Mouse (Mus musculus) left cerebral cortex, postnatal 14 days (tissue): ENCODE data around the gene Epn2. TPM values are rescaled to one million over a fixed set of nuclear protein-coding genes. Genes with fewer than 3 reads are reported as not detected.

Source experiments
- DNase-seq, 2 experiments: peaks; one replicate each; pipeline ENCODE4 v3.0.0; 2021 to 2022; ENCODE audit warnings: low spot score in 2 of 2, mixed read lengths in 1 of 2
- intact Hi-C: fragments of 180-260 bp; cut with DNase I; formaldehyde crosslinking; loops from one replicate; pipeline ENCODE4 v1.15.1; 2025
- long read RNA-seq, 2 experiments: library from polyadenylated mRNA; stranded (forward); transcript quantifications; one replicate each; pipeline ENCODE4 v2.0.0; 2021
- total RNA-seq, 2 experiments: library from RNA; stranded (reverse); gene quantifications; 2 replicates each; pipeline ENCODE4 v1.2.3; 2021

Gene Epn2
- total RNA-seq, result 100 to 1,000 TPM; 115 TPM
- long read RNA-seq, experiment 1, full-length matches to known transcripts, result 19 of 115 reads
- long read RNA-seq, experiment 1, partial matches to known transcripts, result 33 of 115 reads
- long read RNA-seq, experiment 1, other reads (novel, unspliced or antisense), result 63 of 115 reads
- long read RNA-seq, experiment 2, full-length matches to known transcripts, result 10 of 92 reads
- long read RNA-seq, experiment 2, partial matches to known transcripts, result 21 of 92 reads
- long read RNA-seq, experiment 2, other reads (novel, unspliced or antisense), result 61 of 92 reads

DNA sequence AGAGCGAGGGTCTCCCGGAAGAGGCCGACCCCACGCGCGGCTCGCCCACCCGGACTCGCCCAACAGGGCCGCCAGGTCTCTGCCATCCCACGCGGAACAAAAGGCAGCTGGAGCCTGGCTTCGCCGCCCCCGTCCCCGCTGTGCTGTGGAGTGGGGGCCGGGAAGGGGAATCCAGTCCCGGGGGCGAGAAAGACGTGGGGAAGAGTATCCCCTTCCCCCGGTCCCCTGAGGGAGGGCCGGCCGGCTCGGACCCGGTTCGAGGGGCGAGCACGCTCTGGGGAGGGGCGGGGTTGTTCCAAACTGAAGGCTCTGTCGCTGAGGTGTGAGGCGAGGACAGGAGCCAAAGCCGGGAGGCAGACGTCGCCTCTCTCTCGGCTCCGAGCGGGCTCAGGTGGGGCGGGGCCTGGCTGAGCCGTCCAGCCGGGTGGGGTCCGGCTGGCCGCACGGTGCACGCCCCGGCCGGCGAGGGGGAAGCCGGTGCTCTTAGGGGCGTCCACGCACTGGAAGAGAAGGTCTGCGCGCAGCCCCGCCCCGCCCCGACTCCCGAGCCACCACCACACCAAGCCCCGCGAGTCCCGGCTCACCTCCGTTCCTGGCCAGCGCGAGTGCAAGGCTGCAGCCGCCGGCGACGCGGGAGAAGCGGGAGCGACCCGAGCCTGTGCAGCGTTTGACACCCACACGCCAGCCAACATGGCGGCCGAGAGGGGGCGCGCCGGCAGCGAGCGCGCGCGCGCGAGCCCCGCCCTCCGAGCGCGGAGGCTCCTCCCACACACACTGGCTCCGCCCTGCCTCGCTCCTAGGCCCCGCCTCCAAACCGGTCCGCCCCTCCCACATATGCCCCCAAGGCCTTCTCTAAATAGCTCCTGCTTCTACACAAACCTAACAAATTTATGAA lies at the start of gene Epn2:
TSS of gene Epn2 (minus strand) at position 705 of the 895 bp plus-strand sequence.
- intact Hi-C loops, result no loop called here
- peak; percentile 59 to 75 for DNase-seq

- no peak for DNase-seq
- intact Hi-C loops, result no loop called here
Observed at GRCm38 (mm10) chr11:61626509-61626908, 47.0 kb upstream of the Epn2 start.

GRCm38 (mm10) chr11:61625136-61625535 lies 45.6 kb upstream of the Epn2 start:
- no peak for DNase-seq
- intact Hi-C loops, result no loop called here

DNA sequence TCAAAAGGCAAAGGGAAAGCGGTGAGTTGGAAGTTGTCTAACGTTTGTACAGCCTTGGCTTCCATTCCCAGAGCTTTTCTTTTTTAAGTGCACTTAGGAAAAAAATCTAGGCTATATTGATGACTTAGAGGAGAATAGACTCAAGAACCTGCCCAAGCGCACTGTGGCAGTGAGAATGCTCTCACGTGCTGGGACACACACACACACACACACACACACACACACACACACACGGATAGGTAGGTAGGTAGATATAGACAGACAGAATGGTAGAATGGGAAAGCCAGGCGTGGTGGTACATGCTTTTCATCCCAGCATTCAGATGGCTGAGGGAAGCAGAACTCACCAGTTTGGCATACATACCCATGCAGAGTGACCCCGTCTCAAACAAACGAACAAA lies 41.3 kb upstream of the Epn2 start:
- intact Hi-C loops, result no loop called here
- no peak for DNase-seq

- peak; percentile 82 to 83 for DNase-seq
- intact Hi-C loops, result no loop called here
Observed at GRCm38 (mm10) chr11:61620254-61620670, 40.8 kb upstream of the Epn2 start.

DNA sequence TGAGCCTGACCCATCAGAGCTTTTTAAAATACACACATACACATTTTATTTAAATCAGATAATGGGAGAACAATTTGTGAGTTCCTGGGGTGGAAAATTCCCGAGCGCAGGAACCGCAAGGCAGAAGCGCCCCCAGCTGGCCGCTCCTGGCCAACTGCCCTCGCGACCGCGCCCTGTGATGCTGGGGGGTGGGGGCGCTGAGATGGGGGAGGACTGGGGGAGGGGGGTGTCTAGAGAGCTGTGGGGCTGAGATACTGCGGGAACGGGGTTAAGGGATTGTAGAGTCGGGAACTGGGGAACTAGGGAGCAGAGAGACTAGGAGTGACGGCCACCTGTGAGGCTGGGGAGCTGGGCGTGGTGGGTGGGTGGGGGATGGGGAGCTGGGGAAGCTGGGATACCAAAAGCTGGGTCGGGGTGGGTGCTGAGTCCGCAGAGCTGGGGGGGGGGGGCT lies 40.3 kb upstream of the Epn2 start:
- peak; percentile 57 to 73 for DNase-seq
- intact Hi-C loops, result loop anchor here (5.0 to 10.0 kb wide), 3 partner anchors 113 to 275 kb away; partner anchors contain the start of genes B9d1 and Slc47a2

DNA sequence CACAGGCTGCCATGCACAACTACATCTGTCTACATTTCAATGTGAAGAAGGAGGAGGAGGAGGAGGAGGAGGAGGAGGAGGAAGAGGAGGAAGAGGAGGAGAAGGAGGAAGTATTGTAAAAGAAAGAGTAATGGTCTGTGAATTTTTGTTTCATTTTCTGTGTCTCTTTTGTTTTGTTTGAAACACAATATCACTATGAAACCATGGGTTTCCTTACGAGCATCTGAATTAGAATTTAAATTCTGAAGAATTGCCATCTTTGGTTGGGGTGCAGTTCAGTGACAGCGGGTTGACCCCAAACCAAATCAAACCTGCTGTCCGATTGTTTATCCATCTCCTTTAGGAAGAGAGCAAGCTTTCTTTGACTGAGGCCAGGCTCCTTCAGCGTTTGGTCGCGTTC lies 39.9 kb upstream of the Epn2 start:
- intact Hi-C loops, result loop anchor here (5.0 to 10.0 kb wide), 3 partner anchors 112 to 275 kb away; partner anchors contain the start of genes B9d1 and Slc47a2
- DNase-seq, result no peak

- intact Hi-C loops, result loop anchor here (5.0 to 10.0 kb wide), 3 partner anchors 111 to 274 kb away; partner anchors contain the start of genes B9d1 and Slc47a2
- no peak for DNase-seq
Observed at GRCm38 (mm10) chr11:61618571-61618970, 39.1 kb upstream of the Epn2 start.

DNA sequence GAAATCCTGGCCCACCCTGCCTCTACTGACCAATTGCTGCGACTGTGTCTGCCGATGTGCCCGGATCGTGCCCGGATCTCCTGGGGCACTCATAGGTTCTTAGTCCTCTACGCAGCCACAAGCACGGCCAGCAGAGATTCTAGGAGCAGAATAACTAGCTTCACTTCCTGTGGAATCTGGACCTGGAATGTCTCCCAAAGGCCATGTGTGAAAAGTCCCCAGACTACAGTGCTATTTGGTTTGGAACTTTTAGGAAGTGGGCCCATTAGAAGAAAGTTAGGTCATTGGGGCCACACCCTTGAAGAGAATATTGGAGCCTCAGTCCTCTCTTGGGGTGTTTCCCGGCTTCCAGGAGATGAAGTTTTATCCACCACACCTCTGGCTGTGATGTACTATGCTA lies 38.6 kb upstream of the Epn2 start:
- DNase-seq, result no peak
- intact Hi-C loops, result loop anchor here (5.0 to 10.0 kb wide), 3 partner anchors 111 to 273 kb away; partner anchors contain the start of genes B9d1 and Slc47a2

GRCm38 (mm10) chr11:61617293-61617975 lies 37.9 kb upstream of the Epn2 start:
- DNase-seq, result no peak
- intact Hi-C loops, result loop anchor here (5.0 to 10.0 kb wide), 3 partner anchors 110 to 273 kb away; partner anchors contain the start of genes B9d1 and Slc47a2

DNA sequence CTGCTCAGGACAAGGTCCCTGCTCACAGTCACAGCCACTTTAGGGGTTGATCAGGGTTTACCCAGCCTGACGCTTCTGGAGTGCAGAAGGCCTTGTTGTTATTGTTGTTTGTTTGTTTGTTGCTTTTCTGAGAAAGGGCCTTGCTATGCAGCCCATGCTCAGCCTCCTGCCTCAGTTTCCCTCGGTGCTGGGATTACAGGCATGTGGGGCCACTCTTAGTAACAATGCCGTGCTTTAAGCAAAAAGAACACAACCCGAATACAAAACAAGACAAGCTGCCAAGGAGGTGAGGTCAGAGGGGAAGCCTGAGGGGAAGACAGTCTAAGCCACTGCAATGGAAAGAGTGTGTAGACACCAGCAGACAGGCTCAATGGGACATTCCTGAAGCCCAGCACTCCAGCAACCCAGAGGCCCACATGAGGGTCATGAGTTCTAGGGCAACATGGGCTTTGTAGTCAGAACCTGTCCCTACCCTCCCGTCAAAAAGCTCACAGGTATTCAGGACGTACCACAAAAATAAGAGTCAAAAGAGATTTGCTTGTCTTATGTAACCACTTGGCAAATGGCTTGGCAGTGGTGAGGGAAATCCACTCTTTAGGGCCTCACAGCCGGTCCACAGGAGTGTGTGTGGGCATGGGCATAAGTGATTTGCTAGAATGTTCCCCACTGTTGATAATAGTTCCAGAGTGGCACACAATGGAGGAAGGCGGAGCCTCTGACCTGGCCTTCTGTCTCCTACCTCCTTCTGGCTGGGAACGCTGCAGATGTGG lies 37.2 kb upstream of the Epn2 start:
- intact Hi-C loops, result loop anchor here (5.0 to 10.0 kb wide), 3 partner anchors 109 to 272 kb away; partner anchors contain the start of genes B9d1 and Slc47a2
- DNase-seq, result no peak

DNA sequence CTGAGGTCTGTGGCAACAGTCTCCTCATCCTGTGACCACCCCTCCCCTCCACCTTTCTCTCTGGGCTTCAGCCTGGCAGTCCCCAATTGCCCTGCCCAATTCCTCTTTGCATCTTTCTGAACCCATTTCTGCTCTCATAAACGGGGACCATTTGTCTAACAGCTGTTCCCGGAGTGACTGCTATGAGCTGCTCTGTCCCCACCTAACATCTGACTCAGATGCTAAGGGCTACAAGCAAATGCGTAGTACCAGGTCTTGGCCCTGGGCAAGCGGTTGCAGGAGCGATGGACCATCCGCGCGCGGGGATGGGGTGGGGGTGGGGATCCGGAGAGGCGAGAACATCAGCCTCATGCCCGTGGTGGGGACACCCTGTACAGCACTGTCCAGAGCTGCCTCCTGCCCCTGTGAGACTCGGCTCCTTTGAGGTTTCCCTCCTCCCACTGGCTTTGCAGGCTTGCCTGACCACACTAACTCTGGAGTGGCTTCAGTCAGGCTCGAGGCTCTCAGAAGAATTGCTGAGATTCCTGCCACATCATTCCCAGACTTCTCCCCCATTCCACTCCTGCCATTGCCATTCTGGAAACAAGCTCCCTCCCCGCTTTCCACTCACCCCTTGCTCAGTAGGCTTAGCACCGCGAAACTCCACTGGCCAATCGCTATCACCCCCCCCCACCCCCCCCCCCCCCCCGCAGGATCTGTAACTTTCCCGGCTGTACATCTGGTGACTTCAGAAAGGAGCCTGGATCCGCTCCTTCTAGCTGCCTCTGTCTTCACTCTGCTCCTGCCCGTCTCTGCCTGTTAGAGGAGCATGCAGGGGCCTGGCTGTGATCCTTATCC lies 36.4 kb upstream of the Epn2 start:
- DNase-seq, result no peak
- intact Hi-C loops, result loop anchor here (5.0 to 10.0 kb wide), 3 partner anchors 109 to 271 kb away; partner anchors contain the start of genes B9d1 and Slc47a2

DNA sequence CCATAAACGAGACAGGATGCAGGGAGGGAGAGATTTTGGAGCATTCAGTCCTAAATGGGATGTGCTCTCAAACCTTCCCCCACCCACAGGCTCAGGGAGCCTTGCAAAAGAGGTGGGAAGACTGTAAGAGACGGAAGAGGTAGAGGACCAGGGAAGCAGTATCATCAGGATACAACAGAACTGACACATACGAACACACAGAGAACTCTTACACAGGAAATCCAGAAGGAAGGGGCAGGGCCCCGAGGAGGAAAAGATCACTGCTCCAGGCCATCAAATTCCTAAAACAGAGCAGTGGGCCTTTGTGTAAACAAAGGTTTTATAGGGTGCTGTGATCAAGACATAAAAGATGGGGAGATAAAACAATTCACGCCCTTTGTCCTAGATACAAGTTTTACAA lies 34.9 kb upstream of the Epn2 start:
- no peak for DNase-seq
- intact Hi-C loops, result loop anchor here (10.0 kb wide), 1 partner anchor 270 kb away; the partner anchor contains the start of gene Slc47a2

- no peak for DNase-seq
- intact Hi-C loops, result loop anchor here (10.0 kb wide), 1 partner anchor 267 kb away; the partner anchor contains the start of gene Slc47a2
Observed at GRCm38 (mm10) chr11:61612116-61612635, 32.7 kb upstream of the Epn2 start.

GRCm38 (mm10) chr11:61611197-61611596 lies 31.7 kb upstream of the Epn2 start:
- no peak for DNase-seq
- intact Hi-C loops, result loop anchor here (10.0 kb wide), 1 partner anchor 266 kb away; the partner anchor contains the start of gene Slc47a2

- DNase-seq, result no peak
- intact Hi-C loops, result no loop called here
Observed at GRCm38 (mm10) chr11:61608072-61608471, 28.6 kb upstream of the Epn2 start.

GRCm38 (mm10) chr11:61602705-61603104 lies 23.2 kb upstream of the Epn2 start:
- no peak for DNase-seq

More at GRCm38 (mm10) chr11:61602705-61603104, 23.2 kb upstream of the Epn2 start:
- intact Hi-C loops, result no loop called here
